Mouse (Mus musculus) C2C12 (cell line): ENCODE measurements around the gene Tefm. TPM values are rescaled to one million over a fixed set of nuclear protein-coding genes. Genes with fewer than 3 reads are reported as not detected.
A peak's percentile ranks its signal among the peaks of the same experiment; 100 is the strongest.

ENCODE experiments used
- H3K27me3 ChIP-seq: one replicate; pipeline ENCODE4 v1.6.1; 2011; ENCODE audit not compliant: control insufficient read depth, insufficient read depth, insufficient read length
- H3K36me3 ChIP-seq: one replicate; pipeline ENCODE4 v1.6.1; 2011; ENCODE audit not compliant: control insufficient read depth, insufficient read depth
- H3K4me3 ChIP-seq: one replicate; pipeline ENCODE4 v1.5.1; 2011; ENCODE audit warnings: mild to moderate bottlenecking, control low read depth; ENCODE audit not compliant: poor library complexity, insufficient read depth, severe bottlenecking
- H3K79me2 ChIP-seq: one replicate; pipeline ENCODE4 v1.6.1; 2011; ENCODE audit not compliant: control insufficient read depth, insufficient read depth
- H3K79me3 ChIP-seq: one replicate; pipeline ENCODE4 v1.6.1; 2011; ENCODE audit warnings: low read depth, control low read depth
- H3ac ChIP-seq: one replicate; pipeline ENCODE3; 2011; ENCODE audit warnings: low read depth; ENCODE audit not compliant: control insufficient read depth, insufficient read length
- CTCF ChIP-seq: IDR thresholded peaks from one replicate; pipeline ENCODE4 v1.5.1; 2011; ENCODE audit not compliant: control insufficient read depth, insufficient read depth, insufficient read length
- FOSL1 ChIP-seq: IDR thresholded peaks from one replicate; pipeline ENCODE4 v1.8.0; 2011; ENCODE audit warnings: mild to moderate bottlenecking, low read length; ENCODE audit not compliant: poor library complexity, insufficient read depth, severe bottlenecking
- MYOD1 ChIP-seq: IDR thresholded peaks from one replicate; pipeline ENCODE4 v1.6.1; 2011; ENCODE audit warnings: low read depth; ENCODE audit not compliant: control insufficient read depth, insufficient read length
- MYOG ChIP-seq: IDR thresholded peaks from one replicate; pipeline ENCODE4 v1.6.1; 2011; ENCODE audit not compliant: control insufficient read depth, insufficient read length; ENCODE audit errors: extremely low read depth
- polyA plus RNA-seq: library from polyadenylated mRNA; unstranded; fragments of >200 nt; fragmentation: generic; extraction: Trizol; gene quantifications from one replicate; pipeline ENCODE4 v1.2.1, GENCODE M21; 2012; ENCODE audit warnings: missing spikeins

Gene Tefm
- polyA plus RNA-seq, 1 experiment: 11.5 TPM

GRCm38 (mm10) chr11:80086844-80087243 is 55.1 kb downstream of the Tefm start:
- Histone ChIP-seq H3K27me3 (no peaks in the 10 kb centered on the region), H3K36me3 (no peaks in the 10 kb centered on the region), H3K4me3 (no peak overlapping the region), H3K79me2 (peaks cover 27% of the 10 kb centered on the region), H3K79me3 (peaks cover 21% of the 10 kb centered on the region), H3ac (no peak overlapping the region)
- TF ChIP-seq FOSL1: no peak
- no peak for TF ChIP-seq MYOG
- peak; percentile 69 for TF ChIP-seq CTCF
- TF ChIP-seq MYOD1: no peak

Other genes starting within 250 kb of the Tefm start
- 23.5 TPM for gene Utp6, start 179.8 kb downstream of the Tefm start, polyA plus RNA-seq
- 11.4 TPM for gene Suz12, start 149.1 kb downstream of the Tefm start, polyA plus RNA-seq
- gene Crlf3, start 61.2 kb downstream of the Tefm start, polyA plus RNA-seq: 18.0 TPM
- 1.9 TPM for gene Atad5, start 52.8 kb downstream of the Tefm start, polyA plus RNA-seq
- gene Adap2, start 11.9 kb upstream of the Tefm start, polyA plus RNA-seq: 0.04 TPM
- gene Rnf135, start 41.7 kb upstream of the Tefm start, polyA plus RNA-seq: 3.6 TPM
- gene Rhot1, start 66.8 kb upstream of the Tefm start, polyA plus RNA-seq: 15.8 TPM
- 0.22 TPM for gene Rhbdl3, start 158.7 kb upstream of the Tefm start, polyA plus RNA-seq
- gene 5730455P16Rik, start 235.9 kb upstream of the Tefm start, polyA plus RNA-seq: 4.3 TPM
- gene Zfp207, start 241.1 kb upstream of the Tefm start, polyA plus RNA-seq: 92.9 TPM